Mouse (Mus musculus) thymus, adult 2 months (tissue): ENCODE data around the gene Qrich1. TPM values are rescaled to one million over a fixed set of nuclear protein-coding genes. Genes with fewer than 3 reads are reported as not detected.

ENCODE experiments used
- DNase-seq: peaks from one replicate; pipeline ENCODE4 v3.0.0; 2021
- H3K27ac ChIP-seq: fragments of 200-500 bp; 2 replicates; pipeline ENCODE4 v1.5.1; 2012; ENCODE audit warnings: low read length, control low read depth; ENCODE audit not compliant: control insufficient read depth, insufficient read depth
- H3K27me3 ChIP-seq: fragments of 200-500 bp; 2 replicates; pipeline ENCODE4 v1.6.1; 2012; ENCODE audit warnings: mild to moderate bottlenecking, low read length, moderate library complexity, mixed read lengths; ENCODE audit not compliant: control insufficient read depth, insufficient read depth
- H3K36me3 ChIP-seq: fragments of 200-500 bp; 2 replicates; pipeline ENCODE4 v1.6.1; 2012; ENCODE audit warnings: mild to moderate bottlenecking, low read length, moderate library complexity; ENCODE audit not compliant: control insufficient read depth, insufficient read depth
- H3K4me1 ChIP-seq: fragments of 200-500 bp; replicated peaks from 2 replicates; pipeline ENCODE4 v1.6.1; 2012; ENCODE audit warnings: low read length; ENCODE audit not compliant: control insufficient read depth, insufficient read depth
- H3K4me3 ChIP-seq: fragments of 200-500 bp; 2 replicates; pipeline ENCODE4 v1.5.1; 2012; ENCODE audit warnings: mild to moderate bottlenecking, low read length, control low read depth, moderate library complexity; ENCODE audit not compliant: control insufficient read depth, insufficient read depth
- CTCF ChIP-seq: fragments of 200-500 bp; IDR thresholded peaks from 2 replicates; pipeline ENCODE4 v1.5.1; 2012; ENCODE audit warnings: mild to moderate bottlenecking, control low read depth, low read length, moderate library complexity, borderline replicate concordance; ENCODE audit not compliant: control insufficient read depth, poor library complexity, insufficient read depth; ENCODE audit errors: extremely low read depth
- POLR2A ChIP-seq: fragments of 200-500 bp; IDR thresholded peaks from 2 replicates; pipeline ENCODE4 v1.6.1; 2012; ENCODE audit warnings: mild to moderate bottlenecking, low read length, control low read depth, moderate library complexity; ENCODE audit not compliant: control insufficient read depth, poor library complexity, insufficient read depth; ENCODE audit errors: extremely low read depth
- WGBS: fragments of 180-500 bp; shearing (Covaris S2); methylation state at CpG from one replicate; pipeline ENCODE4 v1.1.7; 2018; 5-methylcytosine and 5-hydroxymethylcytosine counted together
- polyA plus RNA-seq: library from polyadenylated mRNA; depleted of rRNA; stranded (reverse); fragments of >200 nt; gene quantifications from 2 replicates; pipeline ENCODE4 v1.2.3, GENCODE M21; 2012

Qrich1 gene
- polyA plus RNA-seq, 1 experiment, result 200 TPM

GRCm38 (mm10) chr9:108568511-108568921, 51.9 kb downstream of the Qrich1 start:
- TF ChIP-seq CTCF (no peak), POLR2A (peak; percentile 8; the same call in 1 of the 2 replicates)
- peak overlapping the region; percentile 61; the same call in 1 of the 2 replicates for H3K27ac ChIP-seq
- no peaks in the 10 kb centered on the region for H3K27me3 ChIP-seq
- DNase-seq, result peak; percentile 33
- H3K4me1 ChIP-seq, result peaks cover 23% of the 10 kb centered on the region
- H3K36me3 ChIP-seq, result peaks cover 15% of the 10 kb centered on the region
- WGBS, result 38% methylated on average over 17 of the region's 17 CpGs
- peak overlapping the region; percentile 87 for H3K4me3 ChIP-seq

DNA sequence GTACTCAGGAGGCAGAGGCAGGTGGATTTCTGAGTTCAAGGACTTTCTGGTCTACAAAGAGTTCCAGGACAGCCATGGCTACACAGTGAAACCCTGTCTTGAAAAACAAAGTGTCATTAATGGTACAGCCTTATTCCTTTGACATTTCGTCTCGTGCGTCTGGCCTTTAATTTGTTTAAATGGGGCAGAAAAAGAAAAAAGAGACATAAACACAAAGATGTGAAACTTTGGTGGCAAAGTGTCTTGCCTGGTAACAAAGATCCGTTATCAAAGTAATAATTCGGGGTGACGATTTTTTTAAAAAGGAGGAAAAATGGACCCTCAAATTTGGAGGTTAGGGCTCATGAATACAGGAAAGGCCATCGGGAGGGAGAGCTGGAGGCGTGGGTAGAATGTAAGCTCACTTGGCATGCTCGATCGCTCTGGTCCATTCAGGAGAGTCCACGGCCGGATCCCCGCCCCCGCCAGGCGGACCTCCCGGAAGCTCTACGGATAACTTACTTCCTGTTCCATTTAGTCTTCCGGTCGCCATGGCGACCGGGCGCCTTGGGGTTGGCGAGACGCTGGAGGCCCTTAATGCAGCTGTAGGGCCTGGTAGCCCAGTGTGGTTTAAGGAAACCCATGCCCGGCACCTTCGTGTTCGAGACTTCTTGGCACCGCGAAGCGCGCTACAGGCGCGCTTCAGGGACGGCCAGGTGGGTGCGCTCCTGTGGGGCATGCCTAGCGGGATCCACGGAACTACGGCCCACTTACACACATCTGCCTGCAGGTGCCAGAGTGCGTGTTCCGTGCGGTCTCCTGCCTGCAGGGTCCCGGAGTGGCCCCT, 53.0 kb downstream of the Qrich1 start, which contains the start of gene Dalrd3:
Gene Dalrd3 (plus strand): TSS at position 506 of the 826 bp plus-strand sequence.
- H3K36me3 ChIP-seq, result peaks cover 12% of the 10 kb centered on the region
- DNase-seq, result peak; percentile 83
- H3K27ac ChIP-seq, result peak within 1 kb of the TSS; percentile 61; the same call in 1 of the 2 replicates
- H3K4me3 ChIP-seq, result peak within 1 kb of the TSS; percentile 87
- H3K27me3 ChIP-seq, result no peaks in the 10 kb centered on the region
- TF ChIP-seq CTCF, result peak; percentile 58
- TF ChIP-seq POLR2A, result peak; percentile 55; the same call in 1 of the 2 replicates
- peaks cover 23% of the 10 kb centered on the region for H3K4me1 ChIP-seq
- 2% methylated on average over 42 of the region's 42 CpGs for WGBS

DNA sequence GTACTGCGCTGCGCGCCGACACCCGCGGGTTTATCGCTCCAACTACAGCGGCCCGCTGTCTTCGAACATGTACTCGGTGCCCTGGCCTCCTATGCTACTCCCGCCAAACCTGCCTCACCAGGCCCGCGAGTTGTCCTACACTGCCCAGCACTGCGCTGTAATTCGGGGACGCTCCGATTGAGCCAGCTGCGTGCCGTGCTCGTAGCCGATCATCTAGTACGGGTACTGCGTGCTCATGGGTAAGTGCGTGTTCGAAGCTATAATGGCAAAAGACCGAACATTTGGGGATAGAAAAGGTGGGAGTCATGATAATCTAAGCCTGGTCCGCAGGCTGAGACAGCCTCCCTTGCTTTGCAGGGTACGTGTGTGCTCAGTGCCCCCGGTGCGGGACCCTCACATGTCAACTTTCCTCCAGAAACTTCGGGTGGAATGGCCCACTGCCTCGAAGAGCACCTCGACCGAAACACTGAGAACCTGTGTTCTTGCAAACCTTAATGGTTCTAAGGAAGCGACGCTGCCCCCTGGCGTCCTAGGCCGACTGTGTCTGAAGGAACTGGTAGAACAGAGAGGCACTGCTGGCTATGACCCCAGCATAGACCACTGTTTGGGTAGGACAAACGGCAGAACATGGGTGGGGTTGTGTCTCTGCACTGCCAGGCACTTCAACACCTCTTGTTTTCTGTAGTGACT, 53.7 kb downstream of the Qrich1 start:
- H3K36me3 ChIP-seq, result peaks cover 12% of the 10 kb centered on the region
- TF ChIP-seq CTCF (peak; percentile 66; the same call in 1 of the 2 replicates), POLR2A (no peak)
- H3K27ac ChIP-seq, result peak overlapping the region; percentile 14; the same call in 1 of the 2 replicates
- peak; percentile 90 for DNase-seq
- H3K4me1 ChIP-seq, result peaks cover 23% of the 10 kb centered on the region
- WGBS, result 1% methylated on average over 40 of the region's 40 CpGs
- H3K4me3 ChIP-seq, result peak overlapping the region; percentile 64
- no peaks in the 10 kb centered on the region for H3K27me3 ChIP-seq

GRCm38 (mm10) chr9:108571401-108571973, 54.9 kb downstream of the Qrich1 start:
- peaks cover 18% of the 10 kb centered on the region for H3K4me1 ChIP-seq
- TF ChIP-seq CTCF, result no peak
- no peak for DNase-seq
- H3K27ac ChIP-seq, result no peak overlapping the region
- no peaks in the 10 kb centered on the region for H3K27me3 ChIP-seq
- H3K36me3 ChIP-seq, result peaks cover 12% of the 10 kb centered on the region
- WGBS, result 96% methylated on average over 16 of the region's 16 CpGs
- H3K4me3 ChIP-seq, result no peak overlapping the region

- Histone ChIP-seq H3K36me3 (peaks cover 12% of the 10 kb centered on the region), H3K27ac (no peak overlapping the region), H3K4me1 (peaks cover 21% of the 10 kb centered on the region), H3K4me3 (no peak overlapping the region), H3K27me3 (no peaks in the 10 kb centered on the region)
- no peak for DNase-seq
- WGBS, result 87% methylated on average over 10 of the region's 10 CpGs
- TF ChIP-seq POLR2A, result no peak
- TF ChIP-seq CTCF, result no peak
These were observed 55.7 kb downstream of the Qrich1 start for GRCm38 (mm10) chr9:108572321-108572720.

GRCm38 (mm10) chr9:108573774-108574690, 57.4 kb downstream of the Qrich1 start:
- H3K4me1 ChIP-seq, result peaks cover 19% of the 10 kb centered on the region
- no peak overlapping the region for H3K4me3 ChIP-seq
- TF ChIP-seq POLR2A, result no peak
- TF ChIP-seq CTCF, result peak; percentile 72
- peaks cover 12% of the 10 kb centered on the region for H3K36me3 ChIP-seq
- H3K27me3 ChIP-seq, result no peaks in the 10 kb centered on the region
- no peak overlapping the region for H3K27ac ChIP-seq
- WGBS, result 84% methylated on average over 26 of the region's 26 CpGs
- peak; percentile 72 for DNase-seq
